Mouse (Mus musculus): ENCODE measurements at regions not wholly inside any gene's neighbourhood (a gene's known extent, or its start where the extent isn't known, plus 50 kb on each side); places are given as distances from the start of the nearest gene placed in this dataset.

GRCm38 (mm10) chr4:34260468-34260867 lies 210.5 kb upstream of the Spaca1 start:
- no peak for TF ChIP-seq CTCF (IDR thresholded peaks at IDR 0.05)
- TF ChIP-seq EP300 (IDR thresholded peaks at IDR 0.05), result no peak
